In the genomic region with DNA sequence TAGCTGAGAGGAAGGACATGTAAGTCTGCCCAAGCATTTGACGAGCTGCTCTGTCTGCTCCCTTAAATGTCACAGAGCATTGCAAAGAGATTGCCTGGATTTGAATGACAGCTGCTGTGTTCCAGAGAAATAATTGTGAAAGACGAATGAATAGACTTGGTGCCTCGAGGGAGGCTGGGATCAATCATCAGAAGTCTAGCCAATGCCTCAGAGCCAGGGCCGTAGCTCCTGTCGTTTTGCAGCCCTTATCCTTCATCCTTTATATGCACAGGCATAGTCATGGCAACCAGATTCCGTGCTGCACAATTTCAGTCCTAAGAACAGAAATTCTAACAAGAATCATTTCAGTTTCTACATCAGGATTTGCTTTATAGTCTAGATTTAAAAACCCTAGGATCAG, we compare ENCODE assay signal across 23 mouse cellular contexts. TPM values are rescaled to one million over a fixed set of nuclear protein-coding genes. Genes with fewer than 3 reads are reported as not detected.
DNase-seq lines count a peak whose midpoint lies in the region; ATAC-seq lines count a peak whose summit lies in the region.
"Had no signal": no experiment of that assay in that cellular context is flagged by ENCODE, and none has a peak within 500 bp of the region (broad histone marks: within the 10 kb centered on the region; RNA-seq: fewer than 3 reads in every experiment).

No protein-coding gene starts in this region.

- H3K4me2 ChIP-seq in forebrain, embryonic 12.5 days = no peak overlapping the region
- H3K4me2 ChIP-seq in forebrain, embryonic 11.5 days (ENCODE audit: low read depth, low read length, severe bottlenecking) = no peak overlapping the region
- H3K4me2 ChIP-seq in hindbrain, embryonic 12.5 days (replicated peaks) = no peak overlapping the region
- H3K4me2 ChIP-seq in midbrain, embryonic 13.5 days (replicated peaks) = no peak overlapping the region
- H3K4me2 ChIP-seq: embryonic facial prominence, embryonic 15.5 days; heart, embryonic 12.5 days; hindbrain, embryonic 15.5 days; limb, embryonic 12.5 days; liver, embryonic 12.5 days had no signal

- no peak overlapping the region for H3K9ac ChIP-seq in forebrain, embryonic 12.5 days
- H3K9ac ChIP-seq in forebrain, embryonic 11.5 days (ENCODE audit: low read length) = no peak overlapping the region
- no peak overlapping the region for H3K9ac ChIP-seq in hindbrain, embryonic 12.5 days
- H3K9ac ChIP-seq in midbrain, embryonic 13.5 days (replicated peaks) = no peak overlapping the region
- H3K9ac ChIP-seq: embryonic facial prominence, embryonic 15.5 days; heart, embryonic 12.5 days; hindbrain, embryonic 15.5 days; limb, embryonic 12.5 days; liver, embryonic 12.5 days had no signal

- H3K4me3 ChIP-seq in forebrain, embryonic 12.5 days (replicated peaks) = no peak overlapping the region
- no peak overlapping the region for H3K4me3 ChIP-seq in forebrain, embryonic 11.5 days (ENCODE audit: low read depth, low read length)
- no peak overlapping the region for H3K4me3 ChIP-seq in hindbrain, embryonic 12.5 days
- no peak overlapping the region for H3K4me3 ChIP-seq in midbrain, embryonic 13.5 days (replicated peaks)
- H3K4me3 ChIP-seq: embryonic facial prominence, embryonic 15.5 days; heart, embryonic 12.5 days; hindbrain, embryonic 15.5 days; limb, embryonic 12.5 days; liver, embryonic 12.5 days had no signal

- ATAC-seq in forebrain, embryonic 12.5 days (ENCODE audit: low FRiP score) = 0 out of 2 replicates have a peak, but pooled peaks have one; percentile 65
- no peak for ATAC-seq in forebrain, embryonic 11.5 days (replicated peaks; ENCODE audit: low FRiP score)
- ATAC-seq in hindbrain, embryonic 12.5 days (ENCODE audit: low FRiP score) = peak; percentile 75
- ATAC-seq in midbrain, embryonic 13.5 days = peak; percentile 93
- no peak for ATAC-seq in inflammation-experienced regulatory T-cells, adult 6 months
- ATAC-seq: activated CD4-positive, CD25-positive, alpha-beta regulatory T cell, adult 4 months; intestine, postnatal 0 days; liver, embryonic 12.5 days had no signal

- H3K27me3 ChIP-seq in forebrain, embryonic 12.5 days = no peaks in the 10 kb centered on the region
- no peaks in the 10 kb centered on the region for H3K27me3 ChIP-seq in forebrain, embryonic 11.5 days (ENCODE audit: control insufficient read depth, insufficient read depth, low read length)
- H3K27me3 ChIP-seq in hindbrain, embryonic 12.5 days = no peaks in the 10 kb centered on the region
- H3K27me3 ChIP-seq in midbrain, embryonic 13.5 days = no peaks in the 10 kb centered on the region
- H3K27me3 ChIP-seq: embryonic facial prominence, embryonic 15.5 days; heart, embryonic 12.5 days; hindbrain, embryonic 15.5 days; limb, embryonic 12.5 days; liver, embryonic 12.5 days had no signal

- H3K4me1 ChIP-seq in forebrain, embryonic 12.5 days = peaks cover 7% of the 10 kb centered on the region; the same call in 1 of the 2 replicates
- no peaks in the 10 kb centered on the region for H3K4me1 ChIP-seq in forebrain, embryonic 11.5 days (replicated peaks; ENCODE audit: control insufficient read depth, insufficient read depth, low read length)
- H3K4me1 ChIP-seq in hindbrain, embryonic 12.5 days = no peaks in the 10 kb centered on the region
- H3K4me1 ChIP-seq in midbrain, embryonic 13.5 days (replicated peaks) = peaks cover 7% of the 10 kb centered on the region; the same call in 1 of the 2 replicates
- H3K4me1 ChIP-seq: embryonic facial prominence, embryonic 15.5 days; heart, embryonic 12.5 days; hindbrain, embryonic 15.5 days; limb, embryonic 12.5 days; liver, embryonic 12.5 days had no signal

- H3K27ac ChIP-seq in forebrain, embryonic 12.5 days = no peak overlapping the region
- no peak overlapping the region for H3K27ac ChIP-seq in forebrain, embryonic 11.5 days (ENCODE audit: low read depth, low read length)
- H3K27ac ChIP-seq in hindbrain, embryonic 12.5 days = no peak overlapping the region
- peak overlapping the region; percentile 65 for H3K27ac ChIP-seq in midbrain, embryonic 13.5 days
- H3K27ac ChIP-seq: embryonic facial prominence, embryonic 15.5 days; hindbrain, embryonic 15.5 days; limb, embryonic 12.5 days; liver, embryonic 12.5 days had no signal

- no peak for DNase-seq in forebrain, embryonic 11.5 days (ENCODE audit: low spot score)
- peak; percentile 35 for DNase-seq in brain, adult 2 months (ENCODE audit: low read depth, low spot score)
- DNase-seq in lung, postnatal 4 days = no peak
- no peak for DNase-seq in adrenal gland, adult (ENCODE audit: inconsistent age in 2 of 2, low spot score in 1 of 2)
- DNase-seq: adrenal gland, postnatal 10 days; cerebellum, adult 9-10 months; gastrocnemius, postnatal 14 days; heart, adult 18-20 months; heart, postnatal 10 days; layer of hippocampus, postnatal 36 days; lung, adult 18-20 months; lung, postnatal 14 days had no signal

- H3K36me3 ChIP-seq in forebrain, embryonic 12.5 days (replicated peaks) = no peaks in the 10 kb centered on the region
- no peaks in the 10 kb centered on the region for H3K36me3 ChIP-seq in forebrain, embryonic 11.5 days (ENCODE audit: control insufficient read depth, insufficient read depth, low read length)
- H3K36me3 ChIP-seq in hindbrain, embryonic 12.5 days = no peaks in the 10 kb centered on the region
- H3K36me3 ChIP-seq in midbrain, embryonic 13.5 days = no peaks in the 10 kb centered on the region
- H3K36me3 ChIP-seq: embryonic facial prominence, embryonic 15.5 days; heart, embryonic 12.5 days; hindbrain, embryonic 15.5 days; limb, embryonic 12.5 days; liver, embryonic 12.5 days had no signal

- no peaks in the 10 kb centered on the region for H3K9me3 ChIP-seq in forebrain, embryonic 12.5 days
- H3K9me3 ChIP-seq in forebrain, embryonic 11.5 days (ENCODE audit: control insufficient read depth, low read length) = no peaks in the 10 kb centered on the region
- H3K9me3 ChIP-seq in hindbrain, embryonic 12.5 days (replicated peaks) = no peaks in the 10 kb centered on the region
- no peaks in the 10 kb centered on the region for H3K9me3 ChIP-seq in midbrain, embryonic 13.5 days
- H3K9me3 ChIP-seq: embryonic facial prominence, embryonic 15.5 days; heart, embryonic 12.5 days; hindbrain, embryonic 15.5 days; limb, embryonic 12.5 days; liver, embryonic 12.5 days had no signal

- WGBS in forebrain, embryonic 12.5 days = 27% methylated on average over 6 of the region's 6 CpGs
- WGBS in forebrain, embryonic 11.5 days = 38% methylated on average over 6 of the region's 6 CpGs
- WGBS in hindbrain, embryonic 12.5 days = 35% methylated on average over 6 of the region's 6 CpGs
- 32% methylated on average over 6 of the region's 6 CpGs for WGBS in midbrain, embryonic 13.5 days

RNA-seq across cellular contexts. Expression of a gene that starts 9.3 kb away (rescaled TPM):
- polyA plus RNA-seq in forebrain, embryonic 12.5 days (2016; fragmentation: Nextera tagmentation; extraction: Ambion mirVana) = 56.2 and 67.6 TPM in 2 replicates
- 20.9 and 27.5 TPM in 2 replicates for polyA plus RNA-seq in forebrain, embryonic 11.5 days (2014; fragmentation: Nextera tagmentation; extraction: Ambion mirVana)
- 69.7 and 73.9 TPM in 2 replicates for polyA plus RNA-seq in hindbrain, embryonic 12.5 days (2016; fragmentation: Nextera tagmentation; extraction: Ambion mirVana)
- 225 and 240 TPM in 2 replicates for polyA plus RNA-seq in midbrain, embryonic 13.5 days (2015; fragmentation: Nextera tagmentation; extraction: Ambion mirVana)
- polyA plus RNA-seq in inflammation-experienced regulatory T-cells, adult 6 months (2017; shearing (Covaris generic)) = 1 to 10 TPM in 2 of 3 experiments, under 1 TPM in 1; 0.18 to 3.6 (median 2.2) TPM

Comparison
In these comparisons a context has a peak if more than half of its experiments do, and no peak if none do; other contexts are left out.
1. ATAC-seq: peak in forebrain, embryonic 12.5 days (single experiment), hindbrain, embryonic 12.5 days (single experiment) and midbrain, embryonic 13.5 days (single experiment); none in forebrain, embryonic 11.5 days (single experiment) and inflammation-experienced regulatory T-cells, adult 6 months (single experiment).